Mouse (Mus musculus): ENCODE measurements around the gene 4931409K22Rik. TPM values are rescaled to one million over a fixed set of nuclear protein-coding genes. Genes with fewer than 3 reads are reported as not detected.

Gene 4931409K22Rik
- polyA plus RNA-seq, 1 experiment from 2014 or later = 0.05 TPM

GRCm38 (mm10) chr5:24598570-24599006, 42.0 kb upstream of the 4931409K22Rik start:
- no peaks in the 10 kb centered on the region for H3K9me3 ChIP-seq (replicated peaks)
- peaks cover 58% of the 10 kb centered on the region for H3K27me3 ChIP-seq (ENCODE audit: low read depth, poor library complexity, severe bottlenecking)
- peak overlapping the region; percentile 60 for H3K4me3 ChIP-seq
- peaks cover 87% of the 10 kb centered on the region for H3K4me1 ChIP-seq
- H3K36me3 ChIP-seq = peaks cover 20% of the 10 kb centered on the region
- peak; percentile 76 for DNase-seq (ENCODE audit: low spot score)
- WGBS = 1% methylated on average over 41 of the region's 41 CpGs
- H3K27ac ChIP-seq (replicated peaks) = peak overlapping the region; percentile 83

- H3K4me1 ChIP-seq = peaks cover 85% of the 10 kb centered on the region
- H3K36me3 ChIP-seq = peaks cover 25% of the 10 kb centered on the region
- peaks cover 61% of the 10 kb centered on the region for H3K27me3 ChIP-seq (ENCODE audit: low read depth, poor library complexity, severe bottlenecking)
- peak overlapping the region; percentile 83 for H3K27ac ChIP-seq (replicated peaks)
- 24% methylated on average over 15 of the region's 15 CpGs for WGBS
- no peak for DNase-seq (ENCODE audit: low spot score)
- H3K9me3 ChIP-seq (replicated peaks) = no peaks in the 10 kb centered on the region
- H3K4me3 ChIP-seq = peak overlapping the region; percentile 60
These were observed 41.4 kb upstream of the 4931409K22Rik start for GRCm38 (mm10) chr5:24597901-24598569.

- Histone ChIP-seq H3K27me3 (ENCODE audit: low read depth, poor library complexity, severe bottlenecking) (peaks cover 67% of the 10 kb centered on the region), H3K4me1 (peaks cover 84% of the 10 kb centered on the region), H3K36me3 (peaks cover 33% of the 10 kb centered on the region), H3K9me3 (replicated peaks) (no peaks in the 10 kb centered on the region), H3K4me3 (peak overlapping the region; percentile 39), H3K27ac (replicated peaks) (peak overlapping the region; percentile 89)
- DNase-seq (ENCODE audit: low spot score) = peak; percentile 80
- 50% methylated on average over 2 of the region's 2 CpGs for WGBS
These were observed 40.7 kb upstream of the 4931409K22Rik start for GRCm38 (mm10) chr5:24597221-24597728.

GRCm38 (mm10) chr5:24596519-24597171, 40.0 kb upstream of the 4931409K22Rik start:
- peak; percentile 59 for DNase-seq (ENCODE audit: low spot score)
- peaks cover 70% of the 10 kb centered on the region for H3K27me3 ChIP-seq (ENCODE audit: low read depth, poor library complexity, severe bottlenecking)
- no peaks in the 10 kb centered on the region for H3K9me3 ChIP-seq (replicated peaks)
- H3K4me1 ChIP-seq = peaks cover 84% of the 10 kb centered on the region
- H3K4me3 ChIP-seq = peak overlapping the region; percentile 39
- H3K27ac ChIP-seq (replicated peaks) = peak overlapping the region; percentile 89
- H3K36me3 ChIP-seq = peaks cover 39% of the 10 kb centered on the region
- 12% methylated on average over 11 of the region's 11 CpGs for WGBS

GRCm38 (mm10) chr5:24595786-24596380, 39.3 kb upstream of the 4931409K22Rik start:
- Histone ChIP-seq H3K27me3 (ENCODE audit: low read depth, poor library complexity, severe bottlenecking) (peaks cover 69% of the 10 kb centered on the region), H3K27ac (replicated peaks) (peak overlapping the region; percentile 89), H3K4me1 (peaks cover 84% of the 10 kb centered on the region), H3K36me3 (peaks cover 47% of the 10 kb centered on the region), H3K9me3 (replicated peaks) (no peaks in the 10 kb centered on the region), H3K4me3 (peak overlapping the region; percentile 39; the same call in 1 of the 2 replicates)
- no peak for DNase-seq (ENCODE audit: low spot score)
- WGBS = 52% methylated on average over 14 of the region's 14 CpGs

- Histone ChIP-seq H3K27me3 (ENCODE audit: low read depth, poor library complexity, severe bottlenecking) (peaks cover 66% of the 10 kb centered on the region), H3K4me3 (no peak overlapping the region), H3K27ac (replicated peaks) (peak overlapping the region; percentile 89), H3K9me3 (replicated peaks) (no peaks in the 10 kb centered on the region), H3K4me1 (peaks cover 80% of the 10 kb centered on the region), H3K36me3 (peaks cover 48% of the 10 kb centered on the region)
- 83% methylated on average over 5 of the region's 5 CpGs for WGBS
- no peak for DNase-seq (ENCODE audit: low spot score)
These were observed 38.7 kb upstream of the 4931409K22Rik start for GRCm38 (mm10) chr5:24595261-24595660.

- Histone ChIP-seq H3K27ac (replicated peaks) (no peak overlapping the region), H3K9me3 (replicated peaks) (no peaks in the 10 kb centered on the region), H3K36me3 (peaks cover 56% of the 10 kb centered on the region), H3K27me3 (ENCODE audit: low read depth, poor library complexity, severe bottlenecking) (peaks cover 59% of the 10 kb centered on the region), H3K4me3 (no peak overlapping the region), H3K4me1 (peaks cover 76% of the 10 kb centered on the region)
- 93% methylated on average over 5 of the region's 5 CpGs for WGBS
- no peak for DNase-seq (ENCODE audit: low spot score)
These were observed 37.7 kb upstream of the 4931409K22Rik start for GRCm38 (mm10) chr5:24594346-24594745.

- no peak for DNase-seq (ENCODE audit: low spot score)
- 77% methylated on average over 10 of the region's 10 CpGs for WGBS
- H3K27me3 ChIP-seq (ENCODE audit: low read depth, poor library complexity, severe bottlenecking) = peaks cover 54% of the 10 kb centered on the region
- H3K4me3 ChIP-seq = no peak overlapping the region
- H3K9me3 ChIP-seq (replicated peaks) = no peaks in the 10 kb centered on the region
- H3K4me1 ChIP-seq = peaks cover 76% of the 10 kb centered on the region
- H3K27ac ChIP-seq (replicated peaks) = no peak overlapping the region
- H3K36me3 ChIP-seq = peaks cover 61% of the 10 kb centered on the region
These were observed 37.3 kb upstream of the 4931409K22Rik start for GRCm38 (mm10) chr5:24593928-24594327.

GRCm38 (mm10) chr5:24593230-24593629, 36.6 kb upstream of the 4931409K22Rik start:
- peaks cover 75% of the 10 kb centered on the region for H3K4me1 ChIP-seq
- 80% methylated on average over 10 of the region's 10 CpGs for WGBS
- no peaks in the 10 kb centered on the region for H3K9me3 ChIP-seq (replicated peaks)
- no peak for DNase-seq (ENCODE audit: low spot score)
- H3K27me3 ChIP-seq (ENCODE audit: low read depth, poor library complexity, severe bottlenecking) = peaks cover 47% of the 10 kb centered on the region
- no peak overlapping the region for H3K4me3 ChIP-seq
- H3K27ac ChIP-seq (replicated peaks) = no peak overlapping the region
- H3K36me3 ChIP-seq = peaks cover 68% of the 10 kb centered on the region

- DNase-seq (ENCODE audit: low spot score) = no peak
- WGBS = 55% methylated on average over 21 of the region's 21 CpGs
- H3K9me3 ChIP-seq (replicated peaks) = no peaks in the 10 kb centered on the region
- peaks cover 75% of the 10 kb centered on the region for H3K4me1 ChIP-seq
- H3K4me3 ChIP-seq = no peak overlapping the region
- H3K27me3 ChIP-seq (ENCODE audit: low read depth, poor library complexity, severe bottlenecking) = peaks cover 42% of the 10 kb centered on the region
- peak overlapping the region; percentile 14; the same call in 1 of the 2 replicates for H3K27ac ChIP-seq (replicated peaks)
- H3K36me3 ChIP-seq = peaks cover 70% of the 10 kb centered on the region
These were observed 36.0 kb upstream of the 4931409K22Rik start for GRCm38 (mm10) chr5:24592471-24593160.

- no peak for DNase-seq (ENCODE audit: low spot score)
- H3K27ac ChIP-seq (replicated peaks) = peak overlapping the region; percentile 14; the same call in 1 of the 2 replicates
- H3K36me3 ChIP-seq = peaks cover 70% of the 10 kb centered on the region
- peaks cover 42% of the 10 kb centered on the region for H3K27me3 ChIP-seq (ENCODE audit: low read depth, poor library complexity, severe bottlenecking)
- peak overlapping the region; percentile 33 for H3K4me3 ChIP-seq
- no peaks in the 10 kb centered on the region for H3K9me3 ChIP-seq (replicated peaks)
- H3K4me1 ChIP-seq = peaks cover 76% of the 10 kb centered on the region
- WGBS = 58% methylated on average over 24 of the region's 24 CpGs
These were observed 35.3 kb upstream of the 4931409K22Rik start for GRCm38 (mm10) chr5:24591796-24592470.

GRCm38 (mm10) chr5:24591268-24591721, 34.7 kb upstream of the 4931409K22Rik start:
- peak overlapping the region; percentile 33 for H3K4me3 ChIP-seq

More at GRCm38 (mm10) chr5:24591268-24591721, 34.7 kb upstream of the 4931409K22Rik start:
- peaks cover 42% of the 10 kb centered on the region for H3K27me3 ChIP-seq (ENCODE audit: low read depth, poor library complexity, severe bottlenecking)
- no peaks in the 10 kb centered on the region for H3K9me3 ChIP-seq (replicated peaks)
- WGBS = 22% methylated on average over 23 of the region's 23 CpGs
- peaks cover 70% of the 10 kb centered on the region for H3K36me3 ChIP-seq
- no peak for DNase-seq (ENCODE audit: low spot score)
- peaks cover 72% of the 10 kb centered on the region for H3K4me1 ChIP-seq
- peak overlapping the region; percentile 3 for H3K27ac ChIP-seq (replicated peaks)
